ENCODE assay signal across 21 mouse cellular contexts in the genomic region with DNA sequence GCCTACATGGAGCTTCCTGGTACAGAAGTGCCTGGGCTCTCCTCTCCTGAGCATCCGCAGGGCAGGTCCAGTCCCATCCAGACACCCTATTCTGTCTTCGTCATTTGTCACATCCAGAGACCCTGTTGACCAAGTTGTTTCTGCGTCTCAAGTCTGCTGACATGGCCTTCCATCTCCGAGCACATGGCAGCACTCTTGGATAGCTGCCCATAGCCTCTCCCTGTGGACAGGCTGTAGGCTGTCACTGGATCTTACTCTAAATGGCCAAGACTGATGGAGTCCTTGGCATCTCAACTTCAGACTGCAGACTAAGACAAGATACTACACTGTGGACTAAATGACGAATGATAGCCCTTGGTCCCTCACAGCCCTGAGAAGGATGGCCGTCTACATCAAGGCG.
DNase-seq lines count a peak whose midpoint lies in the region; ATAC-seq and TF ChIP-seq lines count a peak whose summit lies in the region.
"Had no signal": no experiment of that assay in that cellular context is flagged by ENCODE, and none has a peak within 500 bp of the region (broad histone marks: within the 10 kb centered on the region; RNA-seq: fewer than 3 reads in every experiment).

No protein-coding gene starts in this region.

- H3K4me2 ChIP-seq in hindbrain, embryonic 15.5 days: no peak overlapping the region
- no peak overlapping the region for H3K4me2 ChIP-seq in hindbrain, embryonic 14.5 days (replicated peaks)
- no peak overlapping the region for H3K4me2 ChIP-seq in lung, embryonic 14.5 days
- H3K4me2 ChIP-seq: heart, embryonic 15.5 days; kidney, embryonic 15.5 days; neural tube, embryonic 13.5 days had no signal

- no peak overlapping the region for H3K9ac ChIP-seq in hindbrain, embryonic 15.5 days
- H3K9ac ChIP-seq in hindbrain, embryonic 14.5 days: no peak overlapping the region
- H3K9ac ChIP-seq in lung, embryonic 14.5 days: no peak overlapping the region
- H3K9ac ChIP-seq: heart, embryonic 15.5 days; kidney, embryonic 15.5 days; neural tube, embryonic 13.5 days had no signal

- H3K9me3 ChIP-seq in hindbrain, embryonic 15.5 days: no peaks in the 10 kb centered on the region
- H3K9me3 ChIP-seq in hindbrain, embryonic 14.5 days (ENCODE audit: control insufficient read depth, low read length): no peaks in the 10 kb centered on the region
- H3K9me3 ChIP-seq in lung, embryonic 14.5 days (ENCODE audit: low read depth, low read length): no peaks in the 10 kb centered on the region
- H3K9me3 ChIP-seq: heart, embryonic 15.5 days; kidney, embryonic 15.5 days; midbrain, embryonic 10.5 days; neural tube, embryonic 13.5 days had no signal

- DNase-seq in adrenal gland, adult (ENCODE audit: inconsistent age in 2 of 2, low spot score in 1 of 2): peak; percentile 29 to 67
- no peak for DNase-seq in adrenal gland, postnatal 4 days (ENCODE audit: low spot score in 2 of 2)
- peak; percentile 60 to 61 for DNase-seq in cerebellum, postnatal 14 days
- no peak for DNase-seq in cerebellum, adult 9-10 months
- no peak for DNase-seq in hindbrain, embryonic 14.5 days (ENCODE audit: low spot score)
- DNase-seq in lung, embryonic 14.5 days: peak; percentile 62
- no peak for DNase-seq in lung, postnatal 25 days (ENCODE audit: low spot score)
- DNase-seq: gastrocnemius, postnatal 36 days; heart, postnatal 36 days; kidney, adult 11 months; kidney, postnatal 36 days; retina, postnatal 1 day; right cerebral cortex, postnatal 25 days; spleen, adult 18-20 months had no signal

- H3K4me1 ChIP-seq in hindbrain, embryonic 15.5 days (replicated peaks): peaks cover 10% of the 10 kb centered on the region; the same call in 1 of the 2 replicates
- H3K4me1 ChIP-seq in hindbrain, embryonic 14.5 days (replicated peaks; ENCODE audit: control insufficient read depth, insufficient read depth, low read length): peaks cover 7% of the 10 kb centered on the region; the same call in 1 of the 2 replicates
- H3K4me1 ChIP-seq in lung, embryonic 14.5 days (ENCODE audit: insufficient read depth): 0 out of 2 replicates have a peak, but pooled peaks cover 3% of the 10 kb centered on the region
- H3K4me1 ChIP-seq: heart, embryonic 15.5 days had no signal

- TF ChIP-seq CTCF in lung, embryonic 14.5 days (IDR thresholded peaks at IDR 0.05; ENCODE audit: low read depth): no peak

- ATAC-seq in hindbrain, embryonic 15.5 days (ENCODE audit: low FRiP score, low read depth): peak; percentile 33; the same call in 1 of the 2 replicates
- ATAC-seq in hindbrain, embryonic 14.5 days (ENCODE audit: low FRiP score): no peak
- 0 out of 2 replicates have a peak, but pooled peaks have one; percentile 12 for ATAC-seq in lung, embryonic 14.5 days (ENCODE audit: insufficient read depth)
- ATAC-seq: midbrain, embryonic 16.5 days had no signal

- no peaks in the 10 kb centered on the region for H3K27me3 ChIP-seq in hindbrain, embryonic 15.5 days
- H3K27me3 ChIP-seq in hindbrain, embryonic 14.5 days (ENCODE audit: control insufficient read depth, insufficient read depth, low read length): no peaks in the 10 kb centered on the region
- H3K27me3 ChIP-seq in lung, embryonic 14.5 days (ENCODE audit: insufficient read depth, low read length): no peaks in the 10 kb centered on the region
- H3K27me3 ChIP-seq: heart, embryonic 15.5 days; kidney, embryonic 15.5 days; neural tube, embryonic 13.5 days had no signal

- H3K27ac ChIP-seq in hindbrain, embryonic 15.5 days (replicated peaks): no peak overlapping the region
- no peak overlapping the region for H3K27ac ChIP-seq in hindbrain, embryonic 14.5 days
- no peak overlapping the region for H3K27ac ChIP-seq in lung, embryonic 14.5 days (ENCODE audit: low read depth)
- H3K27ac ChIP-seq: heart, embryonic 15.5 days; kidney, embryonic 15.5 days; midbrain, embryonic 10.5 days; neural tube, embryonic 13.5 days had no signal

- H3K4me3 ChIP-seq in hindbrain, embryonic 15.5 days: no peak overlapping the region
- H3K4me3 ChIP-seq in hindbrain, embryonic 14.5 days (replicated peaks; ENCODE audit: low read length): no peak overlapping the region
- H3K4me3 ChIP-seq in lung, embryonic 14.5 days (ENCODE audit: low read depth, low read length): no peak overlapping the region
- H3K4me3 ChIP-seq: heart, embryonic 15.5 days; kidney, embryonic 15.5 days; midbrain, embryonic 10.5 days; myocyte; neural tube, embryonic 13.5 days had no signal

- WGBS in hindbrain, embryonic 15.5 days: 82% methylated on average over 7 of the region's 7 CpGs
- 82% methylated on average over 7 of the region's 7 CpGs for WGBS in hindbrain, embryonic 14.5 days
- 66% methylated on average over 7 of the region's 7 CpGs for WGBS in lung, embryonic 14.5 days

- H3K36me3 ChIP-seq in hindbrain, embryonic 15.5 days: peaks cover 3% of the 10 kb centered on the region; the same call in 1 of the 2 replicates
- H3K36me3 ChIP-seq in hindbrain, embryonic 14.5 days (replicated peaks; ENCODE audit: control insufficient read depth, insufficient read depth): no peaks in the 10 kb centered on the region; the same call in none of the 2 replicates
- H3K36me3 ChIP-seq in lung, embryonic 14.5 days (ENCODE audit: insufficient read depth): no peaks in the 10 kb centered on the region
- H3K36me3 ChIP-seq: heart, embryonic 15.5 days; kidney, embryonic 15.5 days had no signal

Comparison
In these comparisons a context has a peak if more than half of its experiments do, and no peak if none do; other contexts are left out.
1. DNase-seq: peak in adrenal gland, adult (2 of 2), cerebellum, postnatal 14 days (2 of 2) and lung, embryonic 14.5 days (single experiment); none in adrenal gland, postnatal 4 days (0 of 2), cerebellum, adult 9-10 months (single experiment), hindbrain, embryonic 14.5 days (single experiment) and lung, postnatal 25 days (single experiment).